Mouse (Mus musculus) skeletal muscle tissue, postnatal 0 days (tissue): Measurements from ENCODE around the gene Chpf2. TPM values are rescaled to one million over a fixed set of nuclear protein-coding genes. Genes with fewer than 3 reads are reported as not detected.
A peak's percentile ranks its signal among the peaks of the same experiment; 100 is the strongest.

ENCODE experiments used
- microRNA counts: library from miRNA; unstranded; fragments of <30 nt; microRNA quantifications from one replicate; lab custom pipeline; 2015
- microRNA-seq, 2 experiments: library from miRNA; unstranded; fragments of <30 nt; microRNA quantifications; one replicate each; pipeline ENCODE4; 2016
- polyA plus RNA-seq: library from polyadenylated mRNA; unstranded; fragments of >200 nt; fragmentation: Nextera tagmentation; extraction: Ambion mirVana; gene quantifications from 2 replicates; pipeline ENCODE4 v1.2.1, GENCODE M21; 2015

Gene Chpf2
- polyA plus RNA-seq: 18.3 and 20.0 TPM in 2 replicates

GRCm38 (mm10) chr5:24586547-24587199 lies at the start of gene Chpf2:
Gene Chpf2, plus strand, starts transcription at chr5:24586741.

GRCm38 (mm10) chr5:24540387-24541143 lies 46.0 kb upstream of the Chpf2 start, which contains the start of gene Asb10:
Gene Asb10, minus strand, starts transcription at chr5:24540978.

GRCm38 (mm10) chr5:24556709-24557108 lies 29.8 kb upstream of the Chpf2 start, which contains the start of gene 4931409K22Rik:
Gene 4931409K22Rik, minus strand, starts transcription at chr5:24556809.

GRCm38 (mm10) chr5:24577183-24577929 lies 9.2 kb upstream of the Chpf2 start, which contains the start of gene Abcf2:
Gene Abcf2, minus strand, starts transcription at chr5:24577467.

GRCm38 (mm10) chr5:24623986-24624821 lies 37.7 kb downstream of the Chpf2 start, which contains the start of gene Smarcd3:
Gene Smarcd3, minus strand, starts transcription at chr5:24624411.

MicroRNAs encoded within 50 kb of the gene (microRNA counts, 519-probe panel; counts per million panel counts)
- microRNA mmu-miR-671-3p (lab: Ali Mortazavi, UCI) (296 counts per million, percentile 58 among the panel's probes with 10 or more counts), microRNA mmu-miR-671-5p (lab: Ali Mortazavi, UCI) (296 counts per million, percentile 58 among the panel's probes with 10 or more counts)

Small RNAs within 50 kb of the gene (microRNA-seq; reads per million reads assigned to microRNA genes)
- 82.6 to 113 reads per million in 2 experiments for gene Mir671

Other genes with a start within 250 kb of the Chpf2 start
- 8.1 and 9.1 TPM in 2 replicates for gene Kcnh2, start 235.1 kb upstream of the Chpf2 start, polyA plus RNA-seq
- gene Nos3, start 221.9 kb upstream of the Chpf2 start, polyA plus RNA-seq: 5.7 and 7.6 TPM in 2 replicates
- gene Atg9b, start 194.6 kb upstream of the Chpf2 start, polyA plus RNA-seq: 0.95 and 1.6 TPM in 2 replicates
- 38.2 and 38.4 TPM in 2 replicates for gene Abcb8, start 193.1 kb upstream of the Chpf2 start, polyA plus RNA-seq
- 0.17 and 0.22 TPM in 2 replicates for gene Asic3, start 173.3 kb upstream of the Chpf2 start, polyA plus RNA-seq
- 25.7 and 28.3 TPM in 2 replicates for gene Cdk5, start 163.2 kb upstream of the Chpf2 start, polyA plus RNA-seq
- 13.1 and 15.1 TPM in 2 replicates for gene Slc4a2, start 162.9 kb upstream of the Chpf2 start, polyA plus RNA-seq
- 149 and 150 TPM in 2 replicates for gene Fastk, start 141.5 kb upstream of the Chpf2 start, polyA plus RNA-seq
- 12.3 and 12.7 TPM in 2 replicates for gene Tmub1, start 138.9 kb upstream of the Chpf2 start, polyA plus RNA-seq
- gene Agap3, start 134.6 kb upstream of the Chpf2 start, polyA plus RNA-seq: 25.8 and 29.3 TPM in 2 replicates
- not detected in 2 replicates for gene Gbx1, start 59.5 kb upstream of the Chpf2 start, polyA plus RNA-seq
- 14.7 and 14.9 TPM in 2 replicates for gene Asb10, start 45.8 kb upstream of the Chpf2 start, polyA plus RNA-seq
- gene 4931409K22Rik, start 29.9 kb upstream of the Chpf2 start, polyA plus RNA-seq: 0.04 TPM in 1 of 2 replicates, not detected in the other
- 53.7 and 54.0 TPM in 2 replicates for gene Abcf2, start 9.3 kb upstream of the Chpf2 start, polyA plus RNA-seq
- gene Smarcd3, start 37.7 kb downstream of the Chpf2 start, polyA plus RNA-seq: 56.4 and 71.2 TPM in 2 replicates
- gene Nub1, start 98.8 kb downstream of the Chpf2 start, polyA plus RNA-seq: 22.5 and 22.8 TPM in 2 replicates
- 2.6 and 3.0 TPM in 2 replicates for gene Wdr86, start 144.0 kb downstream of the Chpf2 start, polyA plus RNA-seq
- 1.6 and 1.8 TPM in 2 replicates for gene Crygn, start 171.3 kb downstream of the Chpf2 start, polyA plus RNA-seq